In the genomic region with DNA sequence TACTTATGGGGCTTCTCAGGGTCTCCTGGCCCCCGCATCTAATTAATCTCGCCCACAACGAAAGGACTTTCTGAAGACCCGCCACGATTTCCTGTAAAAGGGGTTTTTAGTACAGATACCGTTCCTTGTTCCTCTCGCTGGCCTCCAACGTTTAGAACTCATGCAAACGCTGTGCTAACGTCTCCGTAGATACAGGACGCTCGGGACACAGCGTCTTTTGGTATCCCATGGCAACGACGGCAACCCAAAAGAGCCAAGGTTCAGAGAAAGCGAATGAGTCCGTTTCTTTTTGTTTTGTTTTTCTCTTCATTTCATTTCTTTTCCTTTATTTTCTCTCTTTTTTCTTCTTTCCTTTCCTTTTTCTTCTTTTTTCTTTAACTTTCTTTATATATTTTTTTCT, we compare ENCODE assay signal across 8 mouse cellular contexts. TPM values are rescaled to one million over a fixed set of nuclear protein-coding genes. Genes with fewer than 3 reads are reported as not detected.
DNase-seq lines count a peak whose midpoint lies in the region; ATAC-seq and TF ChIP-seq lines count a peak whose summit lies in the region.

Gene Cfap65, minus strand, starts transcription at position 198 of the 400 bp plus-strand sequence.

- no peak for TF ChIP-seq POLR2A in ES-Bruce4 (IDR thresholded peaks at IDR 0.05; ENCODE audit: insufficient read depth, low read length)

- no peaks in the 10 kb centered on the region for H3K36me3 ChIP-seq in ES-Bruce4 (ENCODE audit: control insufficient read depth, insufficient read depth, low read length, poor library complexity, severe bottlenecking)
- no peaks in the 10 kb centered on the region for H3K36me3 ChIP-seq in forebrain, postnatal 0 days (ENCODE audit: insufficient read depth)
- H3K36me3 ChIP-seq in kidney, postnatal 0 days (ENCODE audit: insufficient read depth, low read length), result no peaks in the 10 kb centered on the region
- H3K36me3 ChIP-seq in liver, embryonic 11.5 days (ENCODE audit: control insufficient read depth, insufficient read depth, low read length), result no peaks in the 10 kb centered on the region

- H3K9me3 ChIP-seq in ES-Bruce4 (replicated peaks; ENCODE audit: control insufficient read depth, insufficient read depth, low read length, poor library complexity, severe bottlenecking), result no peaks in the 10 kb centered on the region
- H3K9me3 ChIP-seq in forebrain, postnatal 0 days (ENCODE audit: low read length), result no peaks in the 10 kb centered on the region
- H3K9me3 ChIP-seq in kidney, postnatal 0 days (replicated peaks; ENCODE audit: low read length), result no peaks in the 10 kb centered on the region
- no peaks in the 10 kb centered on the region for H3K9me3 ChIP-seq in liver, embryonic 11.5 days (ENCODE audit: control insufficient read depth, low read length)

- peaks cover 4% of the 10 kb centered on the region for H3K27me3 ChIP-seq in ES-Bruce4 (ENCODE audit: control insufficient read depth, insufficient read depth, low read length, poor library complexity, severe bottlenecking)
- H3K27me3 ChIP-seq in forebrain, postnatal 0 days (ENCODE audit: insufficient read depth, low read length), result peaks cover 17% of the 10 kb centered on the region
- peaks cover 12% of the 10 kb centered on the region; the same call in 1 of the 2 replicates for H3K27me3 ChIP-seq in kidney, postnatal 0 days (ENCODE audit: insufficient read depth, low read length)
- H3K27me3 ChIP-seq in liver, embryonic 11.5 days (replicated peaks; ENCODE audit: control insufficient read depth, insufficient read depth, low read length), result peaks cover 22% of the 10 kb centered on the region

- peak within 1 kb of the TSS; percentile 55 for H3K4me2 ChIP-seq in forebrain, postnatal 0 days (ENCODE audit: low read depth)
- H3K4me2 ChIP-seq in kidney, postnatal 0 days (ENCODE audit: low read length), result peak within 1 kb of the TSS; percentile 25; the same call in 1 of the 2 replicates
- peak within 1 kb of the TSS; percentile 21; the same call in 1 of the 2 replicates for H3K4me2 ChIP-seq in liver, embryonic 11.5 days

- 2% methylated on average over 18 of the region's 18 CpGs for whole genome bisulfite sequencing in forebrain, postnatal 0 days
- 1% methylated on average over 18 of the region's 18 CpGs for WGBS in kidney, postnatal 0 days
- 3% methylated on average over 18 of the region's 18 CpGs for WGBS in liver, embryonic 11.5 days

- no peak for TF ChIP-seq EP300 in ES-Bruce4 (IDR thresholded peaks at IDR 0.05; ENCODE audit: insufficient read depth, low read depth, low read length)

- no peak within 1 kb of the TSS for H3K27ac ChIP-seq in ES-Bruce4 (ENCODE audit: insufficient read depth, low read length)
- H3K27ac ChIP-seq in forebrain, postnatal 0 days (ENCODE audit: low read depth, low read length), result no peak within 1 kb of the TSS
- H3K27ac ChIP-seq in kidney, postnatal 0 days, result no peak within 1 kb of the TSS
- H3K27ac ChIP-seq in liver, embryonic 11.5 days (ENCODE audit: low read depth, low read length), result no peak within 1 kb of the TSS

- peak; percentile 90 for ATAC-seq in forebrain, postnatal 0 days
- ATAC-seq in kidney, postnatal 0 days (replicated peaks; ENCODE audit: low FRiP score, low read depth), result no peak
- ATAC-seq in liver, embryonic 11.5 days (replicated peaks; ENCODE audit: low FRiP score), result no peak

- no peaks in the 10 kb centered on the region for H3K4me1 ChIP-seq in ES-Bruce4 (ENCODE audit: control insufficient read depth, insufficient read depth, low read length)
- no peaks in the 10 kb centered on the region for H3K4me1 ChIP-seq in forebrain, postnatal 0 days (ENCODE audit: insufficient read depth)
- no peaks in the 10 kb centered on the region for H3K4me1 ChIP-seq in kidney, postnatal 0 days (replicated peaks; ENCODE audit: insufficient read depth, low read length)
- no peaks in the 10 kb centered on the region for H3K4me1 ChIP-seq in liver, embryonic 11.5 days (replicated peaks; ENCODE audit: control insufficient read depth, insufficient read depth, low read length)

- peak; percentile 57 for DNase-seq in adrenal gland, adult 2 months
- DNase-seq in forebrain, postnatal 0 days, result peak; percentile 87
- peak; percentile 47 for DNase-seq in kidney, postnatal 0 days (ENCODE audit: low spot score)
- no peak for DNase-seq in liver, embryonic 11.5 days (ENCODE audit: low spot score)
- DNase-seq in retina, postnatal 7 days (ENCODE audit: low read depth, low spot score), result peak; percentile 27
- no peak for DNase-seq in gastrocnemius, postnatal 4 days (ENCODE audit: low spot score in 2 of 2)
- no peak for DNase-seq in gastrocnemius, postnatal 10 days

- TF ChIP-seq CTCF in ES-Bruce4 (IDR thresholded peaks at IDR 0.05; ENCODE audit: low read depth, low read length), result no peak
- TF ChIP-seq CTCF in forebrain, postnatal 0 days (IDR thresholded peaks at IDR 0.05; ENCODE audit: low read depth), result no peak
- TF ChIP-seq CTCF in kidney, postnatal 0 days (IDR thresholded peaks at IDR 0.05; ENCODE audit: low read depth), result no peak

- peak within 1 kb of the TSS; percentile 10; the same call in 1 of the 2 replicates for H3K4me3 ChIP-seq in ES-Bruce4 (ENCODE audit: low read depth, low read length)
- peak within 1 kb of the TSS; percentile 35 for H3K4me3 ChIP-seq in forebrain, postnatal 0 days (ENCODE audit: low read depth, low read length)
- H3K4me3 ChIP-seq in kidney, postnatal 0 days (replicated peaks; ENCODE audit: low read depth, low read length), result no peak within 1 kb of the TSS
- H3K4me3 ChIP-seq in liver, embryonic 11.5 days (ENCODE audit: low read depth, low read length), result no peak within 1 kb of the TSS

- H3K9ac ChIP-seq in ES-Bruce4 (ENCODE audit: low read depth, poor library complexity, severe bottlenecking), result no peak within 1 kb of the TSS
- H3K9ac ChIP-seq in forebrain, postnatal 0 days, result peak within 1 kb of the TSS; percentile 4; the same call in 1 of the 2 replicates
- H3K9ac ChIP-seq in kidney, postnatal 0 days (ENCODE audit: low read depth, low read length), result no peak within 1 kb of the TSS
- no peak within 1 kb of the TSS for H3K9ac ChIP-seq in liver, embryonic 11.5 days (ENCODE audit: low read depth, low read length)

RNA-seq across cellular contexts. Expression of gene Cfap65, which starts in this region (rescaled TPM):
- 0.17 TPM in 1 of 2 replicates, not detected in the other for polyA plus RNA-seq in ES-Bruce4 (2011; ENCODE audit: insufficient read depth, insufficient read length, low read depth, missing spikeins)
- total RNA-seq in adrenal gland, adult 2 months (2021), result under 1 TPM in 1 of 2 experiments, not detected in 1; 0.07 TPM
- 0.02 and 0.04 TPM in 2 replicates for polyA plus RNA-seq in adrenal gland, adult 2 months (2012; rRNA removed)
- total RNA-seq in forebrain, postnatal 0 days (2014; rRNA removed), result 2.1 and 3.4 TPM in 2 replicates
- 0.52 and 1.1 TPM in 2 replicates for polyA plus RNA-seq in forebrain, postnatal 0 days (2015; fragmentation: Nextera tagmentation; extraction: Ambion mirVana)
- 0.08 TPM in 2 replicates for polyA plus RNA-seq in kidney, postnatal 0 days (2015; fragmentation: Nextera tagmentation; extraction: Ambion mirVana)
- not detected in 2 replicates for polyA plus RNA-seq in liver, embryonic 11.5 days (2014; fragmentation: Nextera tagmentation; extraction: Ambion mirVana)
- total RNA-seq in gastrocnemius, postnatal 4 days (2021), result not detected
- total RNA-seq in gastrocnemius, postnatal 10 days (2021), result not detected

Comparison
In these comparisons a context has a peak if more than half of its experiments do, and no peak if none do; other contexts are left out.
1. Peak in DNase-seq in adrenal gland, adult 2 months; RNA of the gene not detected or under 1 TPM.
2. Peak in DNase-seq and H3K4me2 ChIP-seq in kidney, postnatal 0 days; RNA of the gene not detected or under 1 TPM.
3. H3K4me3 ChIP-seq: peak in ES-Bruce4 (single experiment) and forebrain, postnatal 0 days (single experiment); none in kidney, postnatal 0 days (single experiment) and liver, embryonic 11.5 days (single experiment).
4. DNase-seq: peak in forebrain, postnatal 0 days (single experiment) and retina, postnatal 7 days (single experiment); none in liver, embryonic 11.5 days (single experiment), gastrocnemius, postnatal 4 days (0 of 2) and gastrocnemius, postnatal 10 days (single experiment).
5. Peak in every context shown above with its lines, with median percentiles within 50 percentile points of each other: H3K4me2 ChIP-seq.